Mouse (Mus musculus): ENCODE measurements at regions not wholly inside any gene's neighbourhood (a gene's known extent, or its start where the extent isn't known, plus 50 kb on each side); places are given as distances from the start of the nearest gene placed in this dataset.

GRCm38 (mm10) chr6:117613656-117614350 lies 227.2 kb upstream of the Zfp637 start:
- DNase-seq (ENCODE audit: low spot score in 2 of 2) = peak; percentile 13 to 18

GRCm38 (mm10) chr6:117614386-117614785 lies 226.6 kb upstream of the Zfp637 start:
- no peak for DNase-seq (ENCODE audit: low spot score in 2 of 2)

GRCm38 (mm10) chr6:117617168-117617567 lies 223.8 kb upstream of the Zfp637 start:
- no peak for DNase-seq (ENCODE audit: low spot score in 2 of 2)

- DNase-seq (ENCODE audit: low spot score in 2 of 2) = no peak
Measured at GRCm38 (mm10) chr6:117617951-117618350, 223.0 kb upstream of the Zfp637 start.

- no peak for DNase-seq (ENCODE audit: low spot score in 2 of 2)
Measured at GRCm38 (mm10) chr6:117619606-117620005, 221.4 kb upstream of the Zfp637 start.

- DNase-seq (ENCODE audit: low spot score in 2 of 2) = no peak
Measured at GRCm38 (mm10) chr6:117622446-117622845, 218.5 kb upstream of the Zfp637 start.

GRCm38 (mm10) chr6:117622946-117623345 lies 218.0 kb upstream of the Zfp637 start:
- DNase-seq (ENCODE audit: low spot score in 2 of 2) = no peak

- no peak for DNase-seq (ENCODE audit: low spot score in 2 of 2)
Measured at GRCm38 (mm10) chr6:117625716-117626115, 215.3 kb upstream of the Zfp637 start.

GRCm38 (mm10) chr6:117627461-117627860 lies 213.5 kb upstream of the Zfp637 start:
- no peak for DNase-seq (ENCODE audit: low spot score in 2 of 2)

- peak in 1 of 2 experiments; percentile 43 for DNase-seq (ENCODE audit: low spot score in 2 of 2)
Measured at GRCm38 (mm10) chr6:117646628-117647027, 194.4 kb upstream of the Zfp637 start.

GRCm38 (mm10) chr6:117650541-117650940 lies 190.4 kb upstream of the Zfp637 start:
- DNase-seq (ENCODE audit: low spot score in 2 of 2) = no peak

- DNase-seq (ENCODE audit: low spot score in 2 of 2) = no peak
Measured at GRCm38 (mm10) chr6:117651551-117651950, 189.4 kb upstream of the Zfp637 start.

GRCm38 (mm10) chr6:117652012-117652411 lies 189.0 kb upstream of the Zfp637 start:
- DNase-seq (ENCODE audit: low spot score in 2 of 2) = no peak

- peak; percentile 55 to 81 for DNase-seq (ENCODE audit: low spot score in 2 of 2)
Measured at GRCm38 (mm10) chr6:117652917-117653316, 188.1 kb upstream of the Zfp637 start.

- DNase-seq (ENCODE audit: low spot score in 2 of 2) = no peak
Measured at GRCm38 (mm10) chr6:117653886-117654425, 187.0 kb upstream of the Zfp637 start.

- no peak for DNase-seq (ENCODE audit: low spot score in 2 of 2)
Measured at GRCm38 (mm10) chr6:117655986-117656385, 185.0 kb upstream of the Zfp637 start.

- no peak for DNase-seq (ENCODE audit: low spot score in 2 of 2)
Measured at GRCm38 (mm10) chr6:117660576-117660975, 180.4 kb upstream of the Zfp637 start.

GRCm38 (mm10) chr6:117662635-117663034 lies 178.3 kb upstream of the Zfp637 start:
- peak in 1 of 2 experiments; percentile 22 for DNase-seq (ENCODE audit: low spot score in 2 of 2)

- no peak for DNase-seq (ENCODE audit: low spot score in 2 of 2)
Measured at GRCm38 (mm10) chr6:117670337-117670736, 170.6 kb upstream of the Zfp637 start.

GRCm38 (mm10) chr6:117670792-117671525 lies 170.0 kb upstream of the Zfp637 start:
- DNase-seq (ENCODE audit: low spot score in 2 of 2) = no peak

GRCm38 (mm10) chr6:117675059-117675800 lies 165.8 kb upstream of the Zfp637 start:
- DNase-seq (ENCODE audit: low spot score in 2 of 2) = no peak
